Mouse (Mus musculus) liver, adult 2 months (tissue): ENCODE measurements around the gene Brd1.

Experiments used
- CTCF ChIP-seq: fragments of 200-500 bp; IDR thresholded peaks from 2 replicates; pipeline ENCODE4 v1.5.1; 2011; ENCODE audit warnings: low read depth, low read length, control low read depth
- POLR2A ChIP-seq: fragments of 200-500 bp; IDR thresholded peaks from 2 replicates; pipeline ENCODE4 v1.6.1; 2011; ENCODE audit warnings: low read length, control low read depth; ENCODE audit not compliant: insufficient read depth; ENCODE audit errors: extremely low read depth

- TF ChIP-seq POLR2A, result no peak
- TF ChIP-seq CTCF, result no peak
These were observed 45.9 kb downstream of the Brd1 start for GRCm38 (mm10) chr15:88688120-88688519.
